Mouse (Mus musculus): ENCODE results near the gene Map4k2. TPM values are rescaled to one million over a fixed set of nuclear protein-coding genes. Genes with fewer than 3 reads are reported as not detected.

Gene Map4k2
- polyA plus RNA-seq, 1 experiment from 2014 or later = 12.9 TPM

GRCm38 (mm10) chr19:6376255-6376564 lies 35.3 kb downstream of the Map4k2 start:
- Histone ChIP-seq H3K9me3 (ENCODE audit: control insufficient read depth, low read length) (no peaks in the 10 kb centered on the region), H3K4me3 (ENCODE audit: low read depth, low read length) (no peak overlapping the region), H3K4me1 (replicated peaks; ENCODE audit: control insufficient read depth, insufficient read depth, low read length) (no peaks in the 10 kb centered on the region; the same call in 1 of the 2 replicates), H3K9ac (ENCODE audit: low read depth, low read length) (no peak overlapping the region), H3K27ac (ENCODE audit: low read depth, low read length) (no peak overlapping the region), H3K27me3 (replicated peaks; ENCODE audit: control insufficient read depth, insufficient read depth, low read length) (no peaks in the 10 kb centered on the region), H3K36me3 (ENCODE audit: control insufficient read depth, insufficient read depth, low read length) (peaks cover 71% of the 10 kb centered on the region), H3K4me2 (no peak overlapping the region)
- DNase-seq (ENCODE audit: low spot score) (no peak), ATAC-seq (replicated peaks; ENCODE audit: low FRiP score) (no peak)
- WGBS = 79% methylated on average over 14 of the region's 14 CpGs

GRCm38 (mm10) chr19:6376643-6377042 lies 35.7 kb downstream of the Map4k2 start:
- no peak overlapping the region for H3K27ac ChIP-seq (ENCODE audit: low read depth, low read length)
- ATAC-seq (replicated peaks; ENCODE audit: low FRiP score) (no peak), DNase-seq (ENCODE audit: low spot score) (no peak)
- no peak overlapping the region for H3K9ac ChIP-seq (ENCODE audit: low read depth, low read length)
- H3K36me3 ChIP-seq (ENCODE audit: control insufficient read depth, insufficient read depth, low read length) = peaks cover 67% of the 10 kb centered on the region
- H3K4me2 ChIP-seq = no peak overlapping the region
- WGBS = 74% methylated on average over 2 of the region's 2 CpGs
- H3K27me3 ChIP-seq (replicated peaks; ENCODE audit: control insufficient read depth, insufficient read depth, low read length) = no peaks in the 10 kb centered on the region
- H3K4me1 ChIP-seq (replicated peaks; ENCODE audit: control insufficient read depth, insufficient read depth, low read length) = no peaks in the 10 kb centered on the region; the same call in 1 of the 2 replicates
- no peaks in the 10 kb centered on the region for H3K9me3 ChIP-seq (ENCODE audit: control insufficient read depth, low read length)
- H3K4me3 ChIP-seq (ENCODE audit: low read depth, low read length) = no peak overlapping the region

GRCm38 (mm10) chr19:6377327-6378040 lies 36.5 kb downstream of the Map4k2 start:
- no peak overlapping the region for H3K27ac ChIP-seq (ENCODE audit: low read depth, low read length)
- no peak overlapping the region for H3K9ac ChIP-seq (ENCODE audit: low read depth, low read length)
- no peaks in the 10 kb centered on the region for H3K9me3 ChIP-seq (ENCODE audit: control insufficient read depth, low read length)
- H3K27me3 ChIP-seq (replicated peaks; ENCODE audit: control insufficient read depth, insufficient read depth, low read length) = no peaks in the 10 kb centered on the region
- DNase-seq (ENCODE audit: low spot score) (no peak), ATAC-seq (replicated peaks; ENCODE audit: low FRiP score) (no peak)
- 84% methylated on average over 11 of the region's 11 CpGs for WGBS
- no peak overlapping the region for H3K4me3 ChIP-seq (ENCODE audit: low read depth, low read length)
- H3K4me1 ChIP-seq (replicated peaks; ENCODE audit: control insufficient read depth, insufficient read depth, low read length) = no peaks in the 10 kb centered on the region; the same call in 1 of the 2 replicates
- H3K4me2 ChIP-seq = no peak overlapping the region
- H3K36me3 ChIP-seq (ENCODE audit: control insufficient read depth, insufficient read depth, low read length) = peaks cover 58% of the 10 kb centered on the region

- DNase-seq (ENCODE audit: low spot score) = no peak
- no peaks in the 10 kb centered on the region for H3K27me3 ChIP-seq (replicated peaks; ENCODE audit: control insufficient read depth, insufficient read depth, low read length)
- peaks cover 29% of the 10 kb centered on the region for H3K36me3 ChIP-seq (ENCODE audit: control insufficient read depth, insufficient read depth, low read length)
- peaks cover 15% of the 10 kb centered on the region for H3K4me1 ChIP-seq (replicated peaks; ENCODE audit: control insufficient read depth, insufficient read depth, low read length)
- H3K4me2 ChIP-seq = no peak overlapping the region
- no peak overlapping the region for H3K9ac ChIP-seq (ENCODE audit: low read depth, low read length)
- H3K4me3 ChIP-seq (ENCODE audit: low read depth, low read length) = no peak overlapping the region
- no peaks in the 10 kb centered on the region for H3K9me3 ChIP-seq (ENCODE audit: control insufficient read depth, low read length)
- no peak for ATAC-seq (replicated peaks; ENCODE audit: low FRiP score)
- WGBS = 88% methylated on average over 9 of the region's 9 CpGs
- H3K27ac ChIP-seq (ENCODE audit: low read depth, low read length) = no peak overlapping the region
Observed at GRCm38 (mm10) chr19:6380411-6381166, 39.7 kb downstream of the Map4k2 start.

- no peaks in the 10 kb centered on the region for H3K9me3 ChIP-seq (ENCODE audit: control insufficient read depth, low read length)
- DNase-seq (ENCODE audit: low spot score) = no peak
- no peak overlapping the region for H3K4me2 ChIP-seq
- ATAC-seq (replicated peaks; ENCODE audit: low FRiP score) = no peak
- WGBS = 92% methylated on average over 5 of the region's 5 CpGs
- peaks cover 15% of the 10 kb centered on the region for H3K4me1 ChIP-seq (replicated peaks; ENCODE audit: control insufficient read depth, insufficient read depth, low read length)
- H3K27me3 ChIP-seq (replicated peaks; ENCODE audit: control insufficient read depth, insufficient read depth, low read length) = no peaks in the 10 kb centered on the region
- H3K4me3 ChIP-seq (ENCODE audit: low read depth, low read length) = no peak overlapping the region
- H3K9ac ChIP-seq (ENCODE audit: low read depth, low read length) = no peak overlapping the region
- H3K27ac ChIP-seq (ENCODE audit: low read depth, low read length) = no peak overlapping the region; the same call in 1 of the 2 replicates
- H3K36me3 ChIP-seq (ENCODE audit: control insufficient read depth, insufficient read depth, low read length) = peaks cover 23% of the 10 kb centered on the region
Observed at GRCm38 (mm10) chr19:6381238-6381637, 40.3 kb downstream of the Map4k2 start.

GRCm38 (mm10) chr19:6382323-6382924 lies 41.5 kb downstream of the Map4k2 start:
- Histone ChIP-seq H3K9me3 (ENCODE audit: control insufficient read depth, low read length) (no peaks in the 10 kb centered on the region), H3K36me3 (ENCODE audit: control insufficient read depth, insufficient read depth, low read length) (peaks cover 12% of the 10 kb centered on the region), H3K9ac (ENCODE audit: low read depth, low read length) (no peak overlapping the region), H3K27ac (ENCODE audit: low read depth, low read length) (no peak overlapping the region), H3K4me1 (replicated peaks; ENCODE audit: control insufficient read depth, insufficient read depth, low read length) (peaks cover 15% of the 10 kb centered on the region), H3K27me3 (replicated peaks; ENCODE audit: control insufficient read depth, insufficient read depth, low read length) (no peaks in the 10 kb centered on the region), H3K4me3 (ENCODE audit: low read depth, low read length) (no peak overlapping the region), H3K4me2 (no peak overlapping the region)
- WGBS = 58% methylated on average over 4 of the region's 4 CpGs
- ATAC-seq (replicated peaks; ENCODE audit: low FRiP score) (no peak), DNase-seq (ENCODE audit: low spot score) (no peak)

GRCm38 (mm10) chr19:6383470-6383869 lies 42.5 kb downstream of the Map4k2 start:
- Histone ChIP-seq H3K36me3 (ENCODE audit: control insufficient read depth, insufficient read depth, low read length) (peaks cover 3% of the 10 kb centered on the region; the same call in 1 of the 2 replicates), H3K4me1 (replicated peaks; ENCODE audit: control insufficient read depth, insufficient read depth, low read length) (peaks cover 15% of the 10 kb centered on the region), H3K4me2 (no peak overlapping the region), H3K9me3 (ENCODE audit: control insufficient read depth, low read length) (no peaks in the 10 kb centered on the region), H3K27me3 (replicated peaks; ENCODE audit: control insufficient read depth, insufficient read depth, low read length) (no peaks in the 10 kb centered on the region; the same call in 1 of the 2 replicates), H3K4me3 (ENCODE audit: low read depth, low read length) (no peak overlapping the region), H3K9ac (ENCODE audit: low read depth, low read length) (no peak overlapping the region), H3K27ac (ENCODE audit: low read depth, low read length) (no peak overlapping the region)
- no peak for ATAC-seq (replicated peaks; ENCODE audit: low FRiP score)
- no peak for DNase-seq (ENCODE audit: low spot score)
- 44% methylated on average over 5 of the region's 5 CpGs for whole genome bisulfite sequencing

- H3K4me2 ChIP-seq = no peak within 1 kb of the TSS; the same call in 1 of the 2 replicates
- no peak for DNase-seq (ENCODE audit: low spot score)
Observed at GRCm38 (mm10) chr19:6384128-6384527, 43.2 kb downstream of the Map4k2 start, which contains the start of gene Pygm. Pygm (plus strand) TSS chr19:6384399.

More at GRCm38 (mm10) chr19:6384128-6384527, 43.2 kb downstream of the Map4k2 start, which contains the start of gene Pygm:
- H3K27me3 ChIP-seq (replicated peaks; ENCODE audit: control insufficient read depth, insufficient read depth, low read length) = peaks cover 2% of the 10 kb centered on the region; the same call in 1 of the 2 replicates
- H3K4me3 ChIP-seq (ENCODE audit: low read depth, low read length) = no peak within 1 kb of the TSS
- ATAC-seq (replicated peaks; ENCODE audit: low FRiP score) = no peak
- WGBS = 20% methylated on average over 7 of the region's 7 CpGs
- no peaks in the 10 kb centered on the region for H3K9me3 ChIP-seq (ENCODE audit: control insufficient read depth, low read length)
- H3K4me1 ChIP-seq (replicated peaks; ENCODE audit: control insufficient read depth, insufficient read depth, low read length) = peaks cover 17% of the 10 kb centered on the region
- no peak within 1 kb of the TSS; the same call in 1 of the 2 replicates for H3K27ac ChIP-seq (ENCODE audit: low read depth, low read length)
- no peak within 1 kb of the TSS for H3K9ac ChIP-seq (ENCODE audit: low read depth, low read length)
- H3K36me3 ChIP-seq (ENCODE audit: control insufficient read depth, insufficient read depth, low read length) = no peaks in the 10 kb centered on the region

All from liver, embryonic 11.5 days (tissue).